Mouse (Mus musculus) heart, embryonic 11.5 days (tissue): Measurements from ENCODE around the gene Pik3r6. TPM values are rescaled to one million over a fixed set of nuclear protein-coding genes. Genes with fewer than 3 reads are reported as not detected.

Source experiments
- ATAC-seq: fragments of 200-750 bp; cut with Nextera tagmentation; replicated peaks from 2 replicates; pipeline ENCODE4 v1.8.0; 2017; ENCODE audit warnings: moderate library complexity; ENCODE audit not compliant: insufficient number of reproducible peaks, low FRiP score, low TSS enrichment
- H3K27ac ChIP-seq: fragments of 300-500 bp; sonication (generic); 2 replicates; pipeline ENCODE4 v1.5.1; 2014; ENCODE audit warnings: mild to moderate bottlenecking, low read depth, low read length
- H3K27me3 ChIP-seq: fragments of 300-500 bp; sonication (generic); 2 replicates; pipeline ENCODE4 v1.6.1; 2014; ENCODE audit warnings: mild to moderate bottlenecking, low read length, mixed read lengths; ENCODE audit not compliant: control insufficient read depth, insufficient read depth
- H3K36me3 ChIP-seq: fragments of 300-500 bp; sonication (generic); 2 replicates; pipeline ENCODE4 v1.6.1; 2014; ENCODE audit warnings: mild to moderate bottlenecking, low read length, moderate library complexity, mixed read lengths; ENCODE audit not compliant: control insufficient read depth, insufficient read depth
- H3K4me1 ChIP-seq: fragments of 300-500 bp; sonication (generic); 2 replicates; pipeline ENCODE4 v1.6.1; 2014; ENCODE audit warnings: low read length; ENCODE audit not compliant: control insufficient read depth, insufficient read depth
- H3K4me2 ChIP-seq: fragments of 300-500 bp; sonication (generic); 2 replicates; pipeline ENCODE4 v1.6.1; 2014; ENCODE audit warnings: mild to moderate bottlenecking, moderate library complexity
- H3K4me3 ChIP-seq: fragments of 300-500 bp; sonication (generic); 2 replicates; pipeline ENCODE4 v1.5.1; 2014; ENCODE audit warnings: low read depth, low read length
- H3K9ac ChIP-seq: fragments of 300-500 bp; sonication (generic); 2 replicates; pipeline ENCODE4 v1.6.1; 2014; ENCODE audit warnings: mild to moderate bottlenecking, low read depth, low read length, moderate library complexity
- H3K9me3 ChIP-seq: fragments of 300-500 bp; sonication (generic); replicated peaks from 2 replicates; pipeline ENCODE4 v1.6.1; 2016; ENCODE audit warnings: low read length; ENCODE audit not compliant: control insufficient read depth
- WGBS: fragments of 180-500 bp; shearing (Covaris S2); extraction: QIAGEN DNeasy Blood & Tissue Kit; methylation state at CpG from one replicate; pipeline ENCODE4 v1.1.7; 2014; ENCODE audit not compliant: insufficient replicate concordance; 5-methylcytosine and 5-hydroxymethylcytosine counted together
- polyA plus RNA-seq: library from polyadenylated mRNA; unstranded; fragments of >200 nt; fragmentation: Nextera tagmentation; extraction: Ambion mirVana; gene quantifications from 2 replicates; pipeline ENCODE4 v1.2.1, GENCODE M21; 2014

Pik3r6 gene
- polyA plus RNA-seq, 1 experiment from 2014 or later: 2.5 TPM

GRCm38 (mm10) chr11:68497081-68497480 is 5.7 kb upstream of the Pik3r6 start:
- Histone ChIP-seq H3K9me3 (no peaks in the 10 kb centered on the region), H3K4me1 (peaks cover 7% of the 10 kb centered on the region; the same call in 1 of the 2 replicates), H3K27ac (no peak overlapping the region), H3K4me2 (no peak overlapping the region), H3K36me3 (no peaks in the 10 kb centered on the region), H3K27me3 (peaks cover 12% of the 10 kb centered on the region; the same call in 1 of the 2 replicates), H3K9ac (no peak overlapping the region), H3K4me3 (no peak overlapping the region)
- ATAC-seq: no peak
- 59% methylated on average over 6 of the region's 6 CpGs for WGBS

GRCm38 (mm10) chr11:68498517-68498916 is 4.3 kb upstream of the Pik3r6 start:
- Histone ChIP-seq H3K27me3 (peaks cover 8% of the 10 kb centered on the region; the same call in 1 of the 2 replicates), H3K4me3 (no peak overlapping the region), H3K9me3 (no peaks in the 10 kb centered on the region), H3K9ac (no peak overlapping the region), H3K4me2 (no peak overlapping the region), H3K4me1 (peaks cover 7% of the 10 kb centered on the region; the same call in 1 of the 2 replicates), H3K36me3 (no peaks in the 10 kb centered on the region), H3K27ac (no peak overlapping the region)
- ATAC-seq: no peak
- WGBS: 84% methylated on average over 11 of the region's 11 CpGs

GRCm38 (mm10) chr11:68498999-68499699 is 3.7 kb upstream of the Pik3r6 start:
- peaks cover 8% of the 10 kb centered on the region; the same call in 1 of the 2 replicates for H3K27me3 ChIP-seq
- ATAC-seq: no peak
- no peaks in the 10 kb centered on the region for H3K9me3 ChIP-seq
- no peak overlapping the region for H3K9ac ChIP-seq
- WGBS: 60% methylated on average over 8 of the region's 8 CpGs
- H3K36me3 ChIP-seq: no peaks in the 10 kb centered on the region
- H3K4me1 ChIP-seq: peaks cover 7% of the 10 kb centered on the region; the same call in 1 of the 2 replicates
- H3K4me2 ChIP-seq: no peak overlapping the region
- no peak overlapping the region for H3K27ac ChIP-seq
- H3K4me3 ChIP-seq: no peak overlapping the region

- H3K27me3 ChIP-seq: peaks cover 8% of the 10 kb centered on the region; the same call in 1 of the 2 replicates
- WGBS: 6% methylated on average over 14 of the region's 14 CpGs
- H3K4me2 ChIP-seq: peak overlapping the region; percentile 36
- ATAC-seq: no peak
- peaks cover 7% of the 10 kb centered on the region; the same call in 1 of the 2 replicates for H3K4me1 ChIP-seq
- no peaks in the 10 kb centered on the region for H3K36me3 ChIP-seq
- H3K27ac ChIP-seq: no peak overlapping the region
- no peaks in the 10 kb centered on the region for H3K9me3 ChIP-seq
- no peak overlapping the region for H3K4me3 ChIP-seq
- no peak overlapping the region for H3K9ac ChIP-seq
These were observed 1.9 kb upstream of the Pik3r6 start for GRCm38 (mm10) chr11:68500949-68501350.

GRCm38 (mm10) chr11:68502408-68502807 is 411 bp upstream of the Pik3r6 start:
- no peak overlapping the region for H3K27ac ChIP-seq
- WGBS: 76% methylated on average over 2 of the region's 2 CpGs
- no peak for ATAC-seq
- H3K36me3 ChIP-seq: no peaks in the 10 kb centered on the region
- 0 out of 2 replicates have a peak, but pooled peaks cover 2% of the 10 kb centered on the region for H3K4me1 ChIP-seq
- no peak overlapping the region for H3K4me3 ChIP-seq
- no peak overlapping the region for H3K9ac ChIP-seq
- H3K4me2 ChIP-seq: no peak overlapping the region
- H3K9me3 ChIP-seq: no peaks in the 10 kb centered on the region
- peaks cover 8% of the 10 kb centered on the region; the same call in 1 of the 2 replicates for H3K27me3 ChIP-seq

GRCm38 (mm10) chr11:68504913-68505312 is 2.1 kb downstream of the Pik3r6 start:
- Histone ChIP-seq H3K4me2 (no peak overlapping the region), H3K4me1 (0 out of 2 replicates have a peak, but pooled peaks cover 2% of the 10 kb centered on the region), H3K27ac (no peak overlapping the region), H3K27me3 (peaks cover 6% of the 10 kb centered on the region; the same call in 1 of the 2 replicates), H3K9me3 (no peaks in the 10 kb centered on the region), H3K9ac (no peak overlapping the region), H3K4me3 (no peak overlapping the region), H3K36me3 (no peaks in the 10 kb centered on the region)
- 76% methylated on average over 11 of the region's 11 CpGs for WGBS
- ATAC-seq: no peak

- Histone ChIP-seq H3K4me1 (no peaks in the 10 kb centered on the region), H3K4me3 (no peak overlapping the region), H3K4me2 (no peak overlapping the region), H3K9ac (no peak overlapping the region), H3K27ac (no peak overlapping the region), H3K9me3 (no peaks in the 10 kb centered on the region), H3K36me3 (no peaks in the 10 kb centered on the region), H3K27me3 (no peaks in the 10 kb centered on the region)
- WGBS: 78% methylated on average over 7 of the region's 7 CpGs
- no peak for ATAC-seq
These were observed 4.4 kb downstream of the Pik3r6 start for GRCm38 (mm10) chr11:68507246-68507645.

GRCm38 (mm10) chr11:68508619-68509018 is 5.8 kb downstream of the Pik3r6 start:
- Histone ChIP-seq H3K9me3 (no peaks in the 10 kb centered on the region), H3K9ac (no peak overlapping the region), H3K4me3 (no peak overlapping the region), H3K36me3 (no peaks in the 10 kb centered on the region), H3K27me3 (no peaks in the 10 kb centered on the region), H3K4me1 (no peaks in the 10 kb centered on the region), H3K4me2 (no peak overlapping the region), H3K27ac (no peak overlapping the region)
- no peak for ATAC-seq
- 61% methylated on average over 5 of the region's 5 CpGs for WGBS

- Histone ChIP-seq H3K4me2 (no peak overlapping the region), H3K9ac (no peak overlapping the region)
- 37% methylated on average over 2 of the region's 2 CpGs for WGBS
These were observed 6.4 kb downstream of the Pik3r6 start for GRCm38 (mm10) chr11:68509194-68509593.

More at GRCm38 (mm10) chr11:68509194-68509593, 6.4 kb downstream of the Pik3r6 start:
- H3K27me3 ChIP-seq: no peaks in the 10 kb centered on the region
- no peaks in the 10 kb centered on the region for H3K9me3 ChIP-seq
- H3K36me3 ChIP-seq: no peaks in the 10 kb centered on the region
- H3K27ac ChIP-seq: no peak overlapping the region
- no peaks in the 10 kb centered on the region for H3K4me1 ChIP-seq
- ATAC-seq: no peak
- H3K4me3 ChIP-seq: no peak overlapping the region
